Mouse (Mus musculus): ENCODE data around the gene Samhd1.
"Not testable (repeated sequence)": the region's sequence is repeated elsewhere in the genome, so short reads cannot be mapped to it uniquely, and the experiment has no call there.

The Samhd1 gene

GRCm38 (mm10) chr2:157135014-157135413 lies at the start of gene Samhd1:
TSS of gene Samhd1 (minus strand) at chr2:157135265.
- peak; percentile 61 to 66 for DNase-seq (ENCODE audit: low read depth in 2 of 2, low spot score in 2 of 2)

- DNase-seq (ENCODE audit: low read depth in 2 of 2, low spot score in 2 of 2): no peak
These were observed 43.1 kb upstream of the Samhd1 start for GRCm38 (mm10) chr2:157178167-157178566.

- no peak for DNase-seq (ENCODE audit: low read depth in 2 of 2, low spot score in 2 of 2)
These were observed 41.2 kb upstream of the Samhd1 start for GRCm38 (mm10) chr2:157176248-157176647.

- no peak for DNase-seq (ENCODE audit: low read depth in 2 of 2, low spot score in 2 of 2)
These were observed 39.4 kb upstream of the Samhd1 start for GRCm38 (mm10) chr2:157174416-157174815.

DNA sequence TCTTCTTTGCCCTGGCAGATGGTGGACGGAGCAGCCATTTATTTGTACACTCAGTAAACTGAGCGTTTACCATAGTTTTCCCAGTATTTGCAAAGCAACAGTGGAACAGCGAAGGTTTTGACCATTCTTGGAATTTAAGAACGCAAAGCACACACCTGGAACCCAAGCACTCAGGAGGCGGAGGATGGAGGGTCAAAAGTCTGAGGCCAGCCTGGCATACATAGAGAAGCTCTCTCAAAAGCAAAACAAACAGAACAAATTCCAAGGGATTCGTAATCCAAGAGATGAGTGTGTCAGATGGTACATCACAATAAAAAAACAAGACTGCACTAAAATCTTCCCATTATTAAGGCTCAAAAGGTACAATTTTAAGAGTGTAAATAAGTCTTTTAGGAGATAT lies 38.5 kb upstream of the Samhd1 start:
- DNase-seq (ENCODE audit: low read depth in 2 of 2, low spot score in 2 of 2): no peak

GRCm38 (mm10) chr2:157172984-157173383 lies 37.9 kb upstream of the Samhd1 start:
- no peak for DNase-seq (ENCODE audit: low read depth in 2 of 2, low spot score in 2 of 2)

DNA sequence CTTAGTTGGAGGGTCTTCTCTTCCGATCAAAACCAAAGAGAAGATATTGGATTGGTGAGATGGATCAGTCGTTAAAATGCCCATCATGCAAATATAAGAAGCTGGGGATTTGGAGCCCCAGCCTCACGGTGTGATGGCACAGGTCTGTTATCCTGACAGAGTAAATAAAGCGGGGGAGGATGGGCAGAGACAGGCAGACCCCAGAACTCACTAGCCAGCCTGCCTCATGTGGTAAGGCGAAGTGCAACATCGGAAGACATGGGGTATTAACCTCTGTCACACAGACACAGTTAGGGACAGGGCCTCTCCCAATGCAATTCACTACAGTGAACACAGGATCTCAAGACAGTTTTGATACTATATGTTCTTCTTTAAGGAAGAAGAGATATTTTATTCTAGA lies 35.6 kb upstream of the Samhd1 start:
- DNase-seq (ENCODE audit: low read depth in 2 of 2, low spot score in 2 of 2): no peak

DNA sequence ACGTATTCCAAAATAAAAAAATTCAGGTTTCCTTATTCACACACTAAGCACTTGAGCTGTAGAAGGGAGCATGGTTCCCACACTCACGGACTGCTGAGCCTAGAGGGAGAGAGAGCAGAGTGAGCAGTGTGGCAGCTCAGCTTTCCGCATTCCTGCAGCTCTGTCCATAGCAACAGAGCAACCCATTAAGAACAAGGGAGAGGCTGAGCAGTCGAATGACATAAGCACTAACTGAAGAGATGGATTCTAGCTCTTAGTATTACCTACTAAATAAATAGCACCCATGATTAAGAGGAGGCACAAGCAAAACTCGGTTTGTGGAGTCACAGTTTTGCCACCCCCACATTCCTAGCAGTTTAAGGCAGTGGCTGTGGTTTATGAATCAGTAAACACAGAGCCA lies 35.1 kb upstream of the Samhd1 start:
- DNase-seq (ENCODE audit: low read depth in 2 of 2, low spot score in 2 of 2): no peak

DNA sequence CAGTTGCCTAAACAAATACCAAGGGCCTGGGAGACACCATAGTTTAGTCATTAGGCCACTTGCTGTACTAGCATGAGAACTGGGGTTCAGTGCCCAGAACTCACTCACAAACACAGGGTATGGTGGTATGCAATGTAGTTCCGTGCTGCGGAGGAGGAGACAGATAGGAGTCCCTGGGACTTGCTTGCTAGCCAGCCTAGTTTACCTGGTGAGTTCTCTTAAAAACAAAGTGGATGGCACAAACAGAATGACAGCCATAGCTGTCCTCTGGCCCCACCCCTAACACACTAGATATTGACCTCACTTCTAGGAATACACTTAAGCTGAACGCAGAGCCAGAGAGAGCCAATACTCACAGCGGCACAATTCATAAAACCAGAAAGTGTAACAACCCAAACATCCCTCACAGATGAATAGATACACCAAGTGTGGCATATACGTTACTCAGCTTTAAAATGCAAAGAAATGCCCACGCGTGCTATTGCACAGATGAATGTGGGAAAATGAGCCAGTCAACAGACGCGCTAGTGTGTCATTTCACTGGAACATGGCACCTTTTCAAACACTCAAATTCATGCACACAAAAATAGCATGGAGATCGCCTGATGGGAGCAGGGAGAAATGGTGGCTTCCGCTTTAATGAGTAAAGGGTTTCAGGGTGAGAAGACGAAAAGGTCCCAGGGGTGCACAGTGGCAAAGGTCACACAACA lies 31.5 kb upstream of the Samhd1 start:
- DNase-seq (ENCODE audit: low read depth in 2 of 2, low spot score in 2 of 2): no peak

- DNase-seq (ENCODE audit: low read depth in 2 of 2, low spot score in 2 of 2): not testable (repeated sequence)
These were observed 30.5 kb upstream of the Samhd1 start for GRCm38 (mm10) chr2:157165312-157166224.

DNA sequence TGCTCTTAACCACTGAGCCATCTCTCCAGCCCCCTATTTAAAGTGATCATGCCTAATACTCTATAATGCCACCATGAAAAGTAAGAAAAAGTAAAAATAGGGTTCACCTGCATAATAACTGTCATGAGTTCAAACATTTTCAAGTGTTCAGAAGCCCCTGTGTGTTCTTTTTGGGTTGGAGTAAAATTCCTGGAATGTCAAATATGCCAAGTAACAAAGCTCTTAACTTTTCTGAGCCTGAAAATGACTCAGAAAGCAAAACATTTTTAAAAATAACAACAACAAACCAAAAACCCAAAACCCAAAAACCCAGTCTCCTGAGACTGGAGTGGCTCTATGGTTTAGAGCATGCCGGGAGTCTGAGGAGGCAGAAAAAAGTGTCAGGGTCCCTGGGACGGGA lies 29.0 kb upstream of the Samhd1 start:
- DNase-seq (ENCODE audit: low read depth in 2 of 2, low spot score in 2 of 2): no peak

GRCm38 (mm10) chr2:157156079-157156478 lies 21.0 kb upstream of the Samhd1 start:
- DNase-seq (ENCODE audit: low read depth in 2 of 2, low spot score in 2 of 2): no peak

DNA sequence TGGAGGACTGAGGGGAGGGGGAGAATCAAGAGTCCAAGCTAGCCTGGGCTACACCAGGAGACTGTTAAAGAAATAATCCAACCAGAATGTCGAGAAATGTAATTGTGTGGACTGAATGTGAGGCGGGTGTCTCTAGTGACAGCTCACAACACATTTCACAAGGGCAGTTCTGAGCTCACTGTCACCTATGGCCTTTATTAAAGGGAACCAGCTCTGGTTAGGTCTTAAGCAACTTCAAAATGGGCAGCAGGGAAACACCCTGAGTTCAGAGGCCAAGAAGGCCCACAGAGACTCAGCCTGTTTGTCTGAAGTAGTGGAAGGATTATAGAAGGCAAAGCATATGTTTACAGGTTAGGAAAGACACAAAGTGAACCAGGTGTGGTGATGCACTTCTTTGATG lies 18.2 kb upstream of the Samhd1 start:
- no peak for DNase-seq (ENCODE audit: low read depth in 2 of 2, low spot score in 2 of 2)

- DNase-seq (ENCODE audit: low read depth in 2 of 2, low spot score in 2 of 2): no peak
These were observed 13.4 kb upstream of the Samhd1 start for GRCm38 (mm10) chr2:157148417-157148816.

GRCm38 (mm10) chr2:157147397-157148020 lies 12.4 kb upstream of the Samhd1 start:
- peak; percentile 42 to 47 for DNase-seq (ENCODE audit: low read depth in 2 of 2, low spot score in 2 of 2)

DNA sequence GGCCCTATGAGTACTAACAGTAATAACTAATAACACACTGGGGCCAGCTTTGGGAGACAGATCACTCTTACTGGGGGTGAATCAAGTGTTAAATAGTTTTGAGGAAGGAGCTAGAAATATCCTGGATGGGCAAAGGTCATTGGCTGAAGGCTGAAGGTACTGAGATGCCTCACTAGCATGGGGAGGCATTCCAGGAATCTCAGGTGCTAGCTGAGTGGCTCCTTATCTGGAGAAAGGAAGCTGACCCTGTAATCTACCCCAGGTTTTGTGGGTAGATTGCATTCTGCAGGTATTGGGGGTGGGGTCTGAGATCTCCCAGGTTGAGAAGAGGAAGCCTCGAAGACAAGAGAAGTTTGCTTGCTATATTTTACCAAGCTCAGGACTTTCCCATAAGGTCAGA lies 10.1 kb upstream of the Samhd1 start:
- no peak for DNase-seq (ENCODE audit: low read depth in 2 of 2, low spot score in 2 of 2)

GRCm38 (mm10) chr2:157144132-157144531 lies 9.1 kb upstream of the Samhd1 start:
- DNase-seq (ENCODE audit: low read depth in 2 of 2, low spot score in 2 of 2): no peak

DNA sequence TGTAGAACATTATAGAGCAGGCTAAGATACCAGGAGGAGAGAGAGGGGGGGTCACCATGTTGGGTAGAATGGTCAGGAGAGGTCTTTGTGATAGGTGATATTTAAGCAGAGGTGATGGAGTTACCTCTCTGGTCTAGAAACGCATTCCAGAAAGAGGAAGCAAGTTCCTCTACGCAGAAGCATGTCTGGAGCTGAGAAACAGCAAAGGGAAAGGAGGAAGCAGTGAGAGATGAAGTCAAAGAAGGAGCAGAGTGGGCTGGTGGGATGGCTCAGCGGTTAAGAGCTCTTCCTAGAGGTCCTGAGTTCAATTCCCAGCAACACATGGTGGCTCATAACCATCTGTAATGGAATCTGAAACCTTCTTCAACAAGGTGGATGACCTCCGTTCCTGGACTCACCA lies 6.9 kb upstream of the Samhd1 start:
- DNase-seq (ENCODE audit: low read depth in 2 of 2, low spot score in 2 of 2): no peak

- no peak for DNase-seq (ENCODE audit: low read depth in 2 of 2, low spot score in 2 of 2)
These were observed 4.3 kb upstream of the Samhd1 start for GRCm38 (mm10) chr2:157139251-157139802.

DNA sequence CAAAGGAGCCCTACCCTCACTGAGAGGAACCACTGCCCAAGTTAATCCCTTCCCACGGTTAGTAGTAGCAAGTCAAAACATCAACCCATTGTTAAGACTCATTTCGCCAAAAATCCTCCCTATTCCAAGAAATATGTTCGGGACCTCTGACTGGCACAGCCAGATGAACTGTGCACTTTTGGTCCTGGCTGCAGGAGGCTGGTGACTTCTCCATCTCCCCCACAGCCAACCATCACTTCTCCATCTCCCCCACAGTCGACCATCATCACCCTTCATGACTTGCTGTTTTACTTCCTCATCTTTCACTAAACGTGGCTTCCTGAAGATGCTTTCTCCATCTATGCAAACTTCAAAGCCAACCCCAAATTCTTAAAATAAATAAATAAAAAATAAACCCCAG lies 3.7 kb upstream of the Samhd1 start:
- no peak for DNase-seq (ENCODE audit: low read depth in 2 of 2, low spot score in 2 of 2)

DNA sequence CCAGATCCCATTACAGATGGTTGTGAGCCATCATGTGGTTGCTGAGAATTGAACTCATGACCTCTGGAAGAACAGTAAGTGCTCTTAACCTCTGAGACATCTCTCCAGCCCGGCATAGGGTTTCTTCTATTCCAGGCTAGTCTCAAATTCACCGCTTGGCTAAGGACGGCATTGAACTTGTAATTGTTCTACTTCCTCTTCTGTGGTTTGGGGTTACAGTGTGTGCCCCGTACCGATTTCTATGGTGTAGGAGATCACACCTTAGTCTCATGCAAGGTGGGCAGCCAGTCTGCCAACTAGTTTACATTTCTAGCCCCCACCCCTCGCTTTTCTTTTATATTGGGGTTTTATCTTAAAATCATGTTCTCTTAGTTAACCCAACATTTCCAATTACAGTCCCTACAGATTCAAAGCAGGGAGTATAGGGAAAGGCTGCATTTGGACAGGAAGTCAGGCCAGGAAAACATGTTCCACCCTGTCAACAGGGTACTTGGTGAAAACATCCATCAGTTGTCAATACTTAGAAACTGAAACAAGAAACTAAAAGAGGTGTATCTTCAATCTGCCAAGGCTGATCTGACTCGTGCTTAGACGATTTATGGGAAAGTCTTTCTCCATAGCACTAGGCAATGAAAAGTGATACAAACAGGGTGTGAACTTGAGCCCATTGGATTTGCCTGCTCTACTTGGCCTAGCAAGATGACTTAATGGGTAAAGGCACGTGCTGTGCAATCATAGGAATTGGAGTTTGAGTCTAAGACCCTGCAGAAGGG lies 3.1 kb upstream of the Samhd1 start:
- peak; percentile 26 to 46 for DNase-seq (ENCODE audit: low read depth in 2 of 2, low spot score in 2 of 2)

Measured in CD8-positive naive resting alpha-beta T cell, adult 2 months (primary cell).